Mouse (Mus musculus): Measurements from ENCODE around the gene Dab1.

GRCm38 (mm10) chr4:104039588-104039987 lies 420.4 kb downstream of the Dab1 start:
- TF ChIP-seq CTCF (IDR thresholded peaks at IDR 0.05; ENCODE audit: borderline replicate concordance, insufficient read depth, low read depth, low read length) = no peak
- no peak for TF ChIP-seq POLR2A (IDR thresholded peaks at IDR 0.05; ENCODE audit: borderline replicate concordance, insufficient read depth, low read length)
